Mouse (Mus musculus) cerebellum, adult 9-10 months (tissue): ENCODE measurements around the gene Zfp90.
"Not testable (repeated sequence)": the region's sequence is repeated elsewhere in the genome, so short reads cannot be mapped to it uniquely, and the experiment has no call there.

ENCODE experiments used
- DNase-seq: peaks from one replicate; pipeline ENCODE4 v3.0.0; 2022

The Zfp90 gene

GRCm38 (mm10) chr8:106415182-106415971, at the start of gene Zfp90:
TSS of gene Zfp90 (plus strand) at chr8:106415327.
- peak; percentile 95 for DNase-seq

GRCm38 (mm10) chr8:106368501-106368900, 46.6 kb upstream of the Zfp90 start:
- DNase-seq = no peak

GRCm38 (mm10) chr8:106369069-106369468, 46.1 kb upstream of the Zfp90 start:
- no peak for DNase-seq

GRCm38 (mm10) chr8:106375957-106376356, 39.2 kb upstream of the Zfp90 start:
- no peak for DNase-seq

GRCm38 (mm10) chr8:106376862-106377261, 38.3 kb upstream of the Zfp90 start:
- peak; percentile 47 for DNase-seq

GRCm38 (mm10) chr8:106378501-106379048, 36.6 kb upstream of the Zfp90 start:
- no peak for DNase-seq

GRCm38 (mm10) chr8:106379357-106379756, 35.8 kb upstream of the Zfp90 start:
- no peak for DNase-seq

GRCm38 (mm10) chr8:106381026-106381425, 34.1 kb upstream of the Zfp90 start:
- no peak for DNase-seq

GRCm38 (mm10) chr8:106387801-106388415, 27.2 kb upstream of the Zfp90 start:
- DNase-seq = no peak

- DNase-seq = no peak
These were observed 20.6 kb upstream of the Zfp90 start for GRCm38 (mm10) chr8:106394493-106394892.

GRCm38 (mm10) chr8:106399694-106400093, 15.4 kb upstream of the Zfp90 start:
- no peak for DNase-seq

- no peak for DNase-seq
These were observed 14.9 kb upstream of the Zfp90 start for GRCm38 (mm10) chr8:106400181-106400580.

- peak; percentile 78 for DNase-seq
These were observed 11.7 kb upstream of the Zfp90 start for GRCm38 (mm10) chr8:106403246-106403933.

GRCm38 (mm10) chr8:106404825-106405224, 10.3 kb upstream of the Zfp90 start:
- no peak for DNase-seq

- DNase-seq = no peak
These were observed 9.3 kb upstream of the Zfp90 start for GRCm38 (mm10) chr8:106405810-106406209.

GRCm38 (mm10) chr8:106410055-106410454, 5.1 kb upstream of the Zfp90 start:
- DNase-seq = no peak

- DNase-seq = no peak
These were observed 4.6 kb upstream of the Zfp90 start for GRCm38 (mm10) chr8:106410564-106410963.

- peak; percentile 76 for DNase-seq
These were observed 3.2 kb upstream of the Zfp90 start for GRCm38 (mm10) chr8:106411783-106412451.

- no peak for DNase-seq
These were observed 2.6 kb downstream of the Zfp90 start for GRCm38 (mm10) chr8:106417692-106418091.

- no peak for DNase-seq
These were observed 16.0 kb downstream of the Zfp90 start for GRCm38 (mm10) chr8:106431088-106431487.

GRCm38 (mm10) chr8:106431952-106432351, 16.8 kb downstream of the Zfp90 start:
- DNase-seq = not testable (repeated sequence)

GRCm38 (mm10) chr8:106432954-106433570, 17.9 kb downstream of the Zfp90 start:
- peak; percentile 73 for DNase-seq
